13 mouse cellular contexts compared by ENCODE assay signal in genomic region chr13:97250551-97251380, GRCm38 (mm10). TPM values are rescaled to one million over a fixed set of nuclear protein-coding genes. Genes with fewer than 3 reads are reported as not detected.
DNase-seq lines count a peak whose midpoint lies in the region; ATAC-seq and TF ChIP-seq lines count a peak whose summit lies in the region.
"Had no signal": no experiment of that assay in that cellular context is flagged by ENCODE, and none has a peak within 500 bp of the region (broad histone marks: within the 10 kb centered on the region; RNA-seq: fewer than 3 reads in every experiment).

No protein-coding gene starts in this region.

- H3K36me3 ChIP-seq in embryonic facial prominence, embryonic 10.5 days (replicated peaks): peaks cover 74% of the 10 kb centered on the region
- peaks cover 75% of the 10 kb centered on the region for H3K36me3 ChIP-seq in forebrain, embryonic 13.5 days (ENCODE audit: poor library complexity, severe bottlenecking)
- H3K36me3 ChIP-seq in hindbrain, postnatal 0 days (ENCODE audit: insufficient read depth, low read length): peaks cover 9% of the 10 kb centered on the region; the same call in 1 of the 2 replicates
- H3K36me3 ChIP-seq in neural tube, embryonic 12.5 days: peaks cover 57% of the 10 kb centered on the region

- H3K27me3 ChIP-seq in embryonic facial prominence, embryonic 10.5 days (replicated peaks; ENCODE audit: low read depth, poor library complexity, severe bottlenecking): no peaks in the 10 kb centered on the region
- no peaks in the 10 kb centered on the region for H3K27me3 ChIP-seq in forebrain, embryonic 13.5 days
- no peaks in the 10 kb centered on the region for H3K27me3 ChIP-seq in hindbrain, postnatal 0 days (ENCODE audit: insufficient read depth, low read length)
- H3K27me3 ChIP-seq in neural tube, embryonic 12.5 days (replicated peaks): no peaks in the 10 kb centered on the region
- no peaks in the 10 kb centered on the region; the same call in 1 of the 2 replicates for H3K27me3 ChIP-seq in cerebellum, adult 2 months (ENCODE audit: control insufficient read depth, insufficient read depth, low read length)
- H3K27me3 ChIP-seq: embryonic facial prominence, embryonic 15.5 days; heart, embryonic 12.5 days had no signal

- peak overlapping the region; percentile 55 for H3K9ac ChIP-seq in forebrain, embryonic 13.5 days
- H3K9ac ChIP-seq in hindbrain, postnatal 0 days (replicated peaks; ENCODE audit: low read length): no peak overlapping the region
- H3K9ac ChIP-seq in neural tube, embryonic 12.5 days: no peak overlapping the region
- H3K9ac ChIP-seq: embryonic facial prominence, embryonic 15.5 days; heart, embryonic 12.5 days; lung, embryonic 14.5 days had no signal

- H3K4me3 ChIP-seq in embryonic facial prominence, embryonic 10.5 days: no peak overlapping the region
- H3K4me3 ChIP-seq in forebrain, embryonic 13.5 days: no peak overlapping the region
- H3K4me3 ChIP-seq in hindbrain, postnatal 0 days (ENCODE audit: low read length): no peak overlapping the region
- no peak overlapping the region for H3K4me3 ChIP-seq in neural tube, embryonic 12.5 days
- no peak overlapping the region for H3K4me3 ChIP-seq in cerebellum, adult 2 months (replicated peaks; ENCODE audit: insufficient read depth, low read depth, low read length)
- H3K4me3 ChIP-seq: embryonic facial prominence, embryonic 15.5 days; heart, embryonic 12.5 days had no signal

- H3K9me3 ChIP-seq in embryonic facial prominence, embryonic 10.5 days: no peaks in the 10 kb centered on the region
- no peaks in the 10 kb centered on the region for H3K9me3 ChIP-seq in forebrain, embryonic 13.5 days (replicated peaks)
- no peaks in the 10 kb centered on the region for H3K9me3 ChIP-seq in hindbrain, postnatal 0 days (ENCODE audit: low read length)
- no peaks in the 10 kb centered on the region for H3K9me3 ChIP-seq in neural tube, embryonic 12.5 days
- H3K9me3 ChIP-seq: embryonic facial prominence, embryonic 15.5 days; heart, embryonic 12.5 days had no signal

- H3K4me2 ChIP-seq in forebrain, embryonic 13.5 days: peak overlapping the region; percentile 85
- 0 out of 2 replicates have a peak overlapping the region, but pooled peaks have one; percentile 3 for H3K4me2 ChIP-seq in hindbrain, postnatal 0 days (ENCODE audit: low read depth, low read length)
- H3K4me2 ChIP-seq in neural tube, embryonic 12.5 days (replicated peaks): peak overlapping the region; percentile 85
- H3K4me2 ChIP-seq: embryonic facial prominence, embryonic 15.5 days; heart, embryonic 12.5 days; lung, embryonic 14.5 days had no signal

- peak; percentile 36 for DNase-seq in embryonic facial prominence, embryonic 10.5 days (ENCODE audit: low spot score)
- peak; percentile 72 for DNase-seq in hindbrain, postnatal 0 days (ENCODE audit: low spot score)
- no peak for DNase-seq in cerebellum, adult 2 months
- DNase-seq in kidney, adult 18-20 months: no peak
- no peak for DNase-seq in adrenal gland, postnatal 36 days
- DNase-seq: cerebellum, adult 11-12 months; gastrocnemius, postnatal 14 days; lung, embryonic 14.5 days; spleen, adult 18-20 months had no signal

- H3K27ac ChIP-seq in embryonic facial prominence, embryonic 10.5 days (replicated peaks): peak overlapping the region; percentile 57; the same call in 1 of the 2 replicates
- H3K27ac ChIP-seq in forebrain, embryonic 13.5 days: peak overlapping the region; percentile 91
- peak overlapping the region; percentile 48; the same call in 1 of the 2 replicates for H3K27ac ChIP-seq in hindbrain, postnatal 0 days
- H3K27ac ChIP-seq in neural tube, embryonic 12.5 days: peak overlapping the region; percentile 54; the same call in 1 of the 2 replicates
- H3K27ac ChIP-seq in cerebellum, adult 2 months (ENCODE audit: insufficient read depth, low read length): no peak overlapping the region
- H3K27ac ChIP-seq: embryonic facial prominence, embryonic 15.5 days had no signal

- TF ChIP-seq CTCF in hindbrain, postnatal 0 days (IDR thresholded peaks at IDR 0.05; ENCODE audit: low read depth): no peak
- no peak for TF ChIP-seq CTCF in cerebellum, adult 2 months (IDR thresholded peaks at IDR 0.05; ENCODE audit: borderline replicate concordance, insufficient read depth, low read depth, low read length)

- no peak for TF ChIP-seq POLR2A in cerebellum, adult 2 months (IDR thresholded peaks at IDR 0.05; ENCODE audit: borderline replicate concordance, insufficient read depth, low read length)

- H3K4me1 ChIP-seq in embryonic facial prominence, embryonic 10.5 days: peaks cover 79% of the 10 kb centered on the region
- H3K4me1 ChIP-seq in forebrain, embryonic 13.5 days: peaks cover 99% of the 10 kb centered on the region
- peaks cover 43% of the 10 kb centered on the region for H3K4me1 ChIP-seq in hindbrain, postnatal 0 days (ENCODE audit: insufficient read depth, low read length)
- H3K4me1 ChIP-seq in neural tube, embryonic 12.5 days: peaks cover 83% of the 10 kb centered on the region
- no peaks in the 10 kb centered on the region; the same call in 1 of the 2 replicates for H3K4me1 ChIP-seq in cerebellum, adult 2 months (ENCODE audit: control insufficient read depth, insufficient read depth, low read length)

- ATAC-seq in forebrain, embryonic 13.5 days: no peak
- peak; percentile 37; the same call in 1 of the 2 replicates for ATAC-seq in hindbrain, postnatal 0 days
- peak; percentile 56 for ATAC-seq in neural tube, embryonic 12.5 days (ENCODE audit: low FRiP score, low read depth)

- WGBS in embryonic facial prominence, embryonic 10.5 days: 43% methylated on average over 20 of the region's 20 CpGs
- WGBS in forebrain, embryonic 13.5 days: 15% methylated on average over 20 of the region's 20 CpGs
- 28% methylated on average over 20 of the region's 20 CpGs for WGBS in hindbrain, postnatal 0 days
- WGBS in neural tube, embryonic 12.5 days: 23% methylated on average over 20 of the region's 20 CpGs
- 46% methylated on average over 20 of the region's 20 CpGs for WGBS in cerebellum, adult 2 months

RNA-seq across cellular contexts. Expression of gene Enc1, which starts 9.9 kb away (rescaled TPM):
- 5.6 and 6.8 TPM in 2 replicates for polyA plus RNA-seq in embryonic facial prominence, embryonic 10.5 days (2016; fragmentation: Nextera tagmentation; extraction: Ambion mirVana)
- polyA plus RNA-seq in forebrain, embryonic 13.5 days (2015; fragmentation: Nextera tagmentation; extraction: Ambion mirVana): 44.4 and 45.2 TPM in 2 replicates
- 179 and 206 TPM in 2 replicates for total RNA-seq in hindbrain, postnatal 0 days (2014; rRNA removed)
- 29.3 and 33.3 TPM in 2 replicates for polyA plus RNA-seq in hindbrain, postnatal 0 days (2015; fragmentation: Nextera tagmentation; extraction: Ambion mirVana)
- polyA plus RNA-seq in neural tube, embryonic 12.5 days (2016; fragmentation: Nextera tagmentation; extraction: Ambion mirVana): 28.8 and 35.3 TPM in 2 replicates
- polyA plus RNA-seq in cerebellum, adult 2 months (2012; rRNA removed): 16.7 and 20.2 TPM in 2 replicates
- 10 to 100 TPM in 1 of 2 experiments, 1 to 10 TPM in 1; 8.3 to 10.2 TPM for total RNA-seq in adrenal gland, postnatal 36 days (2021)

RNA-seq across cellular contexts. Expression of gene Hexb, which starts 52.6 kb away (rescaled TPM):
- 14.1 and 18.4 TPM in 2 replicates for polyA plus RNA-seq in embryonic facial prominence, embryonic 10.5 days (2016; fragmentation: Nextera tagmentation; extraction: Ambion mirVana)
- polyA plus RNA-seq in forebrain, embryonic 13.5 days (2015; fragmentation: Nextera tagmentation; extraction: Ambion mirVana): 21.4 and 21.6 TPM in 2 replicates
- 66.4 and 75.8 TPM in 2 replicates for total RNA-seq in hindbrain, postnatal 0 days (2014; rRNA removed)
- 65.4 and 70.8 TPM in 2 replicates for polyA plus RNA-seq in hindbrain, postnatal 0 days (2015; fragmentation: Nextera tagmentation; extraction: Ambion mirVana)
- polyA plus RNA-seq in neural tube, embryonic 12.5 days (2016; fragmentation: Nextera tagmentation; extraction: Ambion mirVana): 29.2 and 30.1 TPM in 2 replicates
- polyA plus RNA-seq in cerebellum, adult 2 months (2012; rRNA removed): 61.0 and 62.9 TPM in 2 replicates
- 10 to 100 TPM; 27.6 to 29.2 TPM for total RNA-seq in adrenal gland, postnatal 36 days (2021)

Comparison
In these comparisons a context has a peak if more than half of its experiments do, and no peak if none do; other contexts are left out.
1. DNase-seq: peak in embryonic facial prominence, embryonic 10.5 days (single experiment) and hindbrain, postnatal 0 days (single experiment); none in cerebellum, adult 2 months (0 of 2), kidney, adult 18-20 months (single experiment) and adrenal gland, postnatal 36 days (0 of 2).
2. H3K4me2 ChIP-seq: peak in every context shown above with its lines; median percentile 85 in forebrain, embryonic 13.5 days; 85 in neural tube, embryonic 12.5 days; 3 in hindbrain, postnatal 0 days.